Mouse (Mus musculus) right cerebral cortex, adult 18-20 months (tissue): ENCODE results near the gene Med12.
"Not testable (repeated sequence)": the region's sequence is repeated elsewhere in the genome, so short reads cannot be mapped to it uniquely, and the experiment has no call there.

Experiments
- DNase-seq: peaks from one replicate; pipeline ENCODE4 v3.0.0; 2022; ENCODE audit warnings: mixed read lengths

Gene Med12

GRCm38 (mm10) chrX:101300427-101301030 is 26.7 kb downstream of the Med12 start:
- DNase-seq: no peak

GRCm38 (mm10) chrX:101301654-101302053 is 27.8 kb downstream of the Med12 start:
- no peak for DNase-seq

- DNase-seq: no peak
Observed at GRCm38 (mm10) chrX:101304646-101305045, 30.8 kb downstream of the Med12 start.

GRCm38 (mm10) chrX:101309299-101309698 is 35.5 kb downstream of the Med12 start:
- no peak for DNase-seq

GRCm38 (mm10) chrX:101313625-101314359 is 40.0 kb downstream of the Med12 start:
- peak; percentile 90 for DNase-seq

- no peak for DNase-seq
Observed at GRCm38 (mm10) chrX:101319775-101320174, 45.9 kb downstream of the Med12 start.

GRCm38 (mm10) chrX:101325989-101326899 is 52.4 kb downstream of the Med12 start:
- DNase-seq: no peak

- peak; percentile 55 for DNase-seq
Observed at GRCm38 (mm10) chrX:101329372-101330028, 55.7 kb downstream of the Med12 start.

- DNase-seq: no peak
Observed at GRCm38 (mm10) chrX:101332031-101332374, 58.2 kb downstream of the Med12 start.

GRCm38 (mm10) chrX:101332375-101333211 is 58.8 kb downstream of the Med12 start:
- DNase-seq: peak; percentile 89

- no peak for DNase-seq
Observed at GRCm38 (mm10) chrX:101334606-101335005, 60.8 kb downstream of the Med12 start.

- DNase-seq: no peak
Observed at GRCm38 (mm10) chrX:101338666-101339065, 64.8 kb downstream of the Med12 start.

GRCm38 (mm10) chrX:101342837-101343236 is 69.0 kb downstream of the Med12 start:
- not testable (repeated sequence) for DNase-seq

- DNase-seq: no peak
Observed at GRCm38 (mm10) chrX:101345456-101345855, 71.6 kb downstream of the Med12 start.

- DNase-seq: no peak
Observed at GRCm38 (mm10) chrX:101346475-101346874, 72.6 kb downstream of the Med12 start.
